Mouse (Mus musculus) heart, postnatal 14 days (tissue): Measurements from ENCODE around the gene Cdc26. TPM values are rescaled to one million over a fixed set of nuclear protein-coding genes. Genes with fewer than 3 reads are reported as not detected.

Experiments used
- DNase-seq, 2 experiments: peaks; one replicate each; pipeline ENCODE4 v3.0.0; 2021 to 2022
- intact Hi-C: fragments of 180-260 bp; cut with DNase I; formaldehyde crosslinking; loops from one replicate; pipeline ENCODE4 v1.15.1; 2025
- total RNA-seq, 2 experiments: library from RNA; stranded (reverse); gene quantifications; 2 replicates each; pipeline ENCODE4 v1.2.3; 2021

The Cdc26 gene
- total RNA-seq, 2 experiments from 2014 or later: 42.3 to 44.4 TPM

DNA sequence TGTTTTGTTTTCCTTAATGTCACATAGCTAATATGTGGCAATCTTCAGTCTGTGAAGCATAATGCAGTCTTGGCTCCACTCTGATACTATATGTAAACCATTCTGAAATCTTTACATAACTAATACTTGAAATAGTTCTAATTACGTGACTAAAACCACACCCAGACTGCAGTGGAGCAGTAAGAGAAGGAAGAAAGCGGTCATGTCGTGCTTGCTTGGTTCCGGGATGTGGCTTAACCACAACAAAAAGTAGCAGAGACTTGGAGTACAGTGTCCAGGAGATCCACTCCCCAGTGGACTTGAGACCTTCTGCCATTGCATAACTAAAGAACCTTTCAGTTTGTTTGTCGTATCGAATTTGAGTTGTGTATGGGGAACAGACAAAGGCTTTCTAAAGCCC is 40.9 kb downstream of the Cdc26 start:
- intact Hi-C loops: no loop called here
- DNase-seq: no peak

GRCm38 (mm10) chr4:62366291-62366690 is 42.2 kb downstream of the Cdc26 start:
- intact Hi-C loops: no loop called here
- no peak for DNase-seq

- no peak for DNase-seq
- intact Hi-C loops: no loop called here
Measured at GRCm38 (mm10) chr4:62364299-62364698, 44.1 kb downstream of the Cdc26 start.

GRCm38 (mm10) chr4:62362437-62362836 is 46.0 kb downstream of the Cdc26 start:
- no peak for DNase-seq
- intact Hi-C loops: no loop called here

DNA sequence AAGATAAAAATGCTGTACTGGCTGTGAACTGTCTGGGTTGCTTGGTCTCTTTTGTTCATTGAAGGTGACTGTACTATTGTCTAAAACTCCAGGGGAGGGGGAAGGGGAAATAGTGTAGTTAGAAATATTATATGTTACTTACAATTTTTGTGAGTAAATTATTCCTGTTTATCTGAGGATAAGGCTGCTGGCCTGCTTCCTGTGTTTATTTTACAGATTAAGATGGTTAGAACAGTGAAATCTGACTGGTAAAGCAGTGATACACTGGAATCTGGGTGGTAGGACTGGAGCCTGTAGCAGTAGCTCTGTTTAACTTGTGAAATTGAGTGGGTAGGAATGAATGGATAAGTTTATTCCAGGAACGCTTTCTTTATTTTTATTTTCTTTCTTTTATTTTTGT is 46.4 kb downstream of the Cdc26 start:
- intact Hi-C loops: loop anchor here (2.0 kb wide), 1 partner anchor 45 kb away; no protein-coding TSS in a partner anchor
- DNase-seq: no peak

DNA sequence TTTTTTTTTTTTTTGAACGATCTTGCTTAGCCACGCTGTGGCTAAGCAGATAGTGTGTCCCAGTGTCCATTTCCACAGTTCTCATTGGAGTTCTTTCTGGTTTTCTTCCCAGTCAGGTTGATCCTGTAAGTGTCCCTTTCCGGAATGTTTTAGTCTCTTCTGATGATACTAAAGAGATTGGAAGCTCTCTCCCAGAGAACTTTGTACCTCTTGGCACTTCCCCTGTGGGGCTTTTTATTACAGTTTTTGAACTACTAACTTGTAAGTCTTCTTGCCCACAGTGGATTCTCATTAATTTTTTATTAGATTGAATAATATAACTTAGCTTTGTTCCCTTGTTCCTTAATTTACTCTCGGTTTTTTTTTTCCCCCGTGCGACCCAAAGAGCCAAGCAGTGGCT is 46.9 kb downstream of the Cdc26 start:
- no peak for DNase-seq
- intact Hi-C loops: loop anchor here (2.0 kb wide), 1 partner anchor 45 kb away; no protein-coding TSS in a partner anchor

GRCm38 (mm10) chr4:62360805-62361455 is 47.5 kb downstream of the Cdc26 start:
- peak in 1 of 2 experiments; percentile 18 for DNase-seq
- intact Hi-C loops: loop anchor here (2.0 kb wide), 1 partner anchor 46 kb away; no protein-coding TSS in a partner anchor

DNA sequence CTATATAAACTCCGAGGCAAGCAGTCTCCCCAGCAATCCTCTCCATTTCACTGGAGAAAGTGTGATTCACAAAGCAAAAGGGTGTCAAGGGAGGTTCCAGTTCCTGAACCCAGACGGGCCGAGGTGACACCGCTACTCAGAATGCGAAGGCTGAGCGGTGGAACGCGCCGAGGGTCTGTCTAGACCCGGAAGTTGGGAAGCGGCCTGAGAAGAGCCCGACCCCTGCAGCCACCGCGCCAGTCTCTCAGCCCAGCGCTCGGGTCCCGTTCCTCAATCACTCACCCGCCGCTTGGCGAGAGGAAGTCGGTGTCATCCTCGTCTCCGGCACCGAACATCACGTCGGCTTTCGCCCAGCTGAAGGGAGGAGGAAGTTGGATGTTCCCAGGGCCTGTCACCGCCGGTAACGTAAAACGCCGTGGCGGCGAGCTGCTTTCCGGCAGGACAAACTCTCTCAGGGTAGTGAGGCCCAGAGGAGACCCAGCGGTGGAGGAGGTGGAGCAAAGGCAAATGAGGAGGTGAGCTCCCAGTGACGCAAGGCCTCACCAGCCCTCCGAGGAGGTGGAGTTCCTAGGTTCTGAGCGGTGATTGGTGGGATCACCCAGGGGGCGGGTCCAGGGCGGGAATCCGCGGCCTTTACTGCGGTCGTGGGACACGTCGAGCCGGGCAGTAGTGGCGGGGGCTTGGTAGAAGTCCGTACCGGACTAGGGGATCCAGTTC is 48.2 kb downstream of the Cdc26 start, which contains the start of the genes Fkbp15 and Slc31a1:
Gene Fkbp15 (minus strand): TSS at position 461 of the 717 bp plus-strand sequence.
Gene Slc31a1 (plus strand): TSS at position 640 of the 717 bp plus-strand sequence.
- DNase-seq: peak; percentile 92 to 94
- intact Hi-C loops: loop anchor here (2.0 kb wide), 1 partner anchor 47 kb away; no protein-coding TSS in a partner anchor

GRCm38 (mm10) chr4:62359256-62359775 is 49.1 kb downstream of the Cdc26 start:
- DNase-seq: no peak
- intact Hi-C loops: no loop called here

DNA sequence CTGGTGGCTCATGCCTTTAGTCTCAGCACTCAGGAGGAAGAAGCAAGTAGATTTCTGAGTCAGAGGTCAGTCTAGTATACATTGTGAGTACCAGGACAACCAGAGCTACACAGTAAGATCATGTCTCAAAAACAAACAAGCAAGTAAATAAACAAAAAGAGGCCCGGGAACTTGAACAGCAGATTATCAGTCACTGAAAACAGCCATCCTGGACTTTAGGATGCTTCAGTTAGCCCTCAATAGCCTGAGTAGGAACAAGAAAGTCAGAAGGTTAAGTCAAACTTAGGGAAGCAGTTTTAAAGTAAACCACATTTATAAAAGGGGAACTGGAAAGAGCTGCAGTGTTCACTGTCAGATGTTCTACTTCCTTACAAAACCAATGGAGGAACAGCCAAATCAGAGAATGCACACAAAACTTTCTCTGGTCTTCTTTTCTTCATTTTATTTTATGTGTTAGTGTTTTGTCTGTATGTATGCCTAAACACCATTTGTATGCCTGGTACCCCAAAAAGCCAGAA is 50.8 kb downstream of the Cdc26 start:
- no peak for DNase-seq
- intact Hi-C loops: no loop called here

DNA sequence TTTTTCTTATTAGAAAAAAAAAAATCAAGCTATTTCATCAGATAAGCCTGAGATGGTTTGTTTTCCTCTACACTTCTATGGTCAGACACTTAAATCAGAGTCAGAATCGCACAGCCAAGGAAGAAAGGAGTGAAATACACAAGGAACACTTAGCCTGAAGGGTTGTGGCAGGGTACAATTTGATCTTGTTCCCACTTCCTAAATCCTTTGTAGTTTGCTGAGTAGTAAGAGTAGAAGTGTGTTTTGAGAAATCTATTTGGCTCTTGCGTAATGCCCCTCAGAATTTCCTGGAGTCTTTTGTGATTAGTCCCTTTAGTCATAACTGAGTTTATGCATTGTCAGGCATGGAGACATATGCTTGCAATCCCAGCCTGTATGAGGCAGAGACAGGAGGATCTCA is 59.1 kb downstream of the Cdc26 start:
- intact Hi-C loops: loop anchor here (5.0 to 10.0 kb wide), 2 partner anchors 158 to 415 kb away; no protein-coding TSS in a partner anchor
- DNase-seq: no peak

- no peak for DNase-seq
- intact Hi-C loops: loop anchor here (5.0 to 10.0 kb wide), 2 partner anchors 159 to 416 kb away; no protein-coding TSS in a partner anchor
Measured at GRCm38 (mm10) chr4:62348329-62348705, 60.1 kb downstream of the Cdc26 start.

DNA sequence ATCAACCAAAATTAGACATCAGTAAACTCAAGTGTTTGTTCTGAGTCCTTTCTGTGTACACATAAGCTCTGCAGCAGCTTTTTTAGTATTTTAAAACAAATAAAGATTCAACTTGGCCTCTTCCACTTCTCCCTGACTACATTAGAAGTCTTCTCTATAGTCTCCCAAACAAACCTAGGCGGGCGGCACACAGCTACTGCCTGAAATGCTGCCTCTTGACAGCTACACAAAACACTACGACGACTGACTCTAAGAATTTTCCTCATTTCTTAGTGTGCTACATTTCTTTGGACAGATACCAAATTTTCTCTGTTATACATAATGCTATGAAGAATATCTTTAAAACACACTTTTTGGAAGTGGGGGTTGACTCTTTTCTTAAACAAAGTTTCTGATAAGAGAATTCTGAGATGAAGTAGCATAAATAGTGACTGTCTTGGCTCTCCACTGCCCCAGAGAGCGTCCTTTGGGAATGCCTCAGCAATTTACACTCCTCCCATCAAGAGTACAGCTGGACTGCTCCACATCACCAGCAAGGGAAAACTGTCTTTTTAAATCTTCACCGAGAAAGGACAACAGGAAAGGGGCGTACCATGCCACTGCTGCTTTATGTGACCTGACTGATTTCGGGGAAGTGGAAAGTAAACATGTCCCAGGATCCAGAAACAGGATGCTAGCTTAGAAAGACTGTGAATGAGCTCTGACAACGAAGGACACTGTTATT is 60.7 kb downstream of the Cdc26 start:
- intact Hi-C loops: loop anchor here (5.0 to 10.0 kb wide), 2 partner anchors 160 to 417 kb away; no protein-coding TSS in a partner anchor
- DNase-seq: peak in 1 of 2 experiments; percentile 21

DNA sequence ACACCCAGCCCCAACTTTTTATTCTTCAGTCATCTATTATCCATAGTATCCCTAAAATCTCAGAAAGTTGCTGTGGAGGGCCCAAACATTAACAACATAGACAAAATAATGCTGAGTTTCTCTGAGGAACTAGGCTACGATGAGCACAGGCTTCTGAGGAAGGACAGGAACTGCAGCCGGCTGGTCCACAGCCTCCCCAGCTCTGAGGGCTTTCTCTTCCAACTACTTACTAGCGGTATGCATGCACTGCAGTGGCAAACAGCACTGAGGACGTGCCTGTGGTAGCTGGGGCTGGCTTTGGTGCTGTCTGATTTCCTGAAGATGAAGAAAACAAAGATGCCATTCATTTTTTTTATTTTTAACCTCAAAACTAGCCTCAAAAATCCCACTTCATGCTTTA is 62.6 kb downstream of the Cdc26 start:
- no peak for DNase-seq
- intact Hi-C loops: loop anchor here (5.0 to 10.0 kb wide), 2 partner anchors 161 to 419 kb away; no protein-coding TSS in a partner anchor

DNA sequence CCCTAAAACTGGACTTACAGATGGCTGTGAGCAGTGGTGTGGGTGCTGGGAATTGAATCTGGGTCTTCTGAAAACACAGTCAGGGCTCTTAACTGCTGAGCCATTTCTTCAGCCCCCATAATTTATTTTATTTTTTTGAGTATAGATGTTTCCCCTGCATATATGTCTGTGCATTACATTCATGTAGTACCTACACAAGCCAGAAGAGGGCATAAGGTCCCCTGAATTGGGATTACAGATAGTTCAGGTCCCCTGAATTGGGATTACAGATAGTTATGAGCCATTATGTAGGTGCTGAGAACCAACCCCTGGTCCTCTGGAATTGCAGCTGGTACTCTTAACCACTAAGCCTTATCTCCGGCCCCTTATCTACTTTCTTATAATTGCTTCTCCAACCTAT is 64.4 kb downstream of the Cdc26 start:
- peak in 1 of 2 experiments; percentile 15 for DNase-seq
- intact Hi-C loops: loop anchor here (5.0 to 10.0 kb wide), 2 partner anchors 63 to 421 kb away; partner anchors contain the start of genes Cdc26 and Prpf4

- no peak for DNase-seq
- intact Hi-C loops: no loop called here
Measured at GRCm38 (mm10) chr4:62338536-62338935, 69.9 kb downstream of the Cdc26 start.
